Mouse (Mus musculus): ENCODE data around the gene Kat6b. TPM values are rescaled to one million over a fixed set of nuclear protein-coding genes. Genes with fewer than 3 reads are reported as not detected.
"Not testable (repeated sequence)": the region's sequence is repeated elsewhere in the genome, so short reads cannot be mapped to it uniquely, and the experiment has no call there.

The Kat6b gene
- polyA plus RNA-seq, 1 experiment from 2014 or later = 12.5 TPM

DNA sequence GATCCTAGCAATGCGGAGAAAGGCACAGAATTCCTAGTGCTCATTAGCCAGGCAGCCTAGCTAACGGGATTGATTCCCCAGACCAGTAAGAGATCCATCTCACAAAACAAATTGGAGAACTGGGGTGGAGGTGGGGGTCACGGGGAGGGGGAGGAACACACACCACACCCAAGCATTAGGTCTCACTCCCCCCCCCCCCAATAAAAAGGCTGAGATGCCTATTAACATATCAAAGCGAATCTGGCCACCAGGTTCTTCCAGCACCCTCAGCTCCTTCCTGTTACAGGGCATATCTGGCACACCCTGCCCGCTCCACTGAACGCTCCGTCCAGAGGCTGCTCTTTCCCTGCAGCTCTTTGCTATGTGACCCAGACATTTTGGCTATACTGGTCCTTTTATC lies 22.5 kb upstream of the Kat6b start:
- ATAC-seq (ENCODE audit: insufficient read depth, low FRiP score, low read depth) = no peak
- H3K4me2 ChIP-seq = no peak overlapping the region
- no peak overlapping the region for H3K27ac ChIP-seq
- no peak overlapping the region for H3K9ac ChIP-seq
- H3K27me3 ChIP-seq (replicated peaks) = no peaks in the 10 kb centered on the region
- H3K4me1 ChIP-seq = no peaks in the 10 kb centered on the region
- 79% methylated on average over 7 of the region's 7 CpGs for WGBS
- H3K4me3 ChIP-seq (replicated peaks) = no peak overlapping the region
- no peaks in the 10 kb centered on the region for H3K36me3 ChIP-seq
- no peaks in the 10 kb centered on the region for H3K9me3 ChIP-seq

- H3K27me3 ChIP-seq (replicated peaks) = no peaks in the 10 kb centered on the region
- no peak overlapping the region for H3K27ac ChIP-seq
- ATAC-seq (ENCODE audit: insufficient read depth, low FRiP score, low read depth) = no peak
- H3K9ac ChIP-seq = no peak overlapping the region
- H3K9me3 ChIP-seq = no peaks in the 10 kb centered on the region
- H3K4me1 ChIP-seq = no peaks in the 10 kb centered on the region
- WGBS = 79% methylated on average over 4 of the region's 4 CpGs
- no peak overlapping the region for H3K4me2 ChIP-seq
- H3K4me3 ChIP-seq (replicated peaks) = no peak overlapping the region
- no peaks in the 10 kb centered on the region for H3K36me3 ChIP-seq
Measured at GRCm38 (mm10) chr14:21459163-21459562, 22.1 kb upstream of the Kat6b start.

GRCm38 (mm10) chr14:21462398-21462797 lies 18.8 kb upstream of the Kat6b start:
- no peak overlapping the region for H3K9ac ChIP-seq
- no peaks in the 10 kb centered on the region for H3K27me3 ChIP-seq (replicated peaks)
- no peaks in the 10 kb centered on the region for H3K4me1 ChIP-seq
- no peak overlapping the region for H3K4me3 ChIP-seq (replicated peaks)
- H3K36me3 ChIP-seq = no peaks in the 10 kb centered on the region
- 85% methylated on average over 3 of the region's 3 CpGs for WGBS
- no peak overlapping the region for H3K27ac ChIP-seq
- H3K4me2 ChIP-seq = no peak overlapping the region
- no peaks in the 10 kb centered on the region for H3K9me3 ChIP-seq
- no peak for ATAC-seq (ENCODE audit: insufficient read depth, low FRiP score, low read depth)

- Histone ChIP-seq H3K9me3 (no peaks in the 10 kb centered on the region), H3K4me1 (no peaks in the 10 kb centered on the region), H3K9ac (no peak overlapping the region), H3K4me3 (replicated peaks) (no peak overlapping the region), H3K27me3 (replicated peaks) (no peaks in the 10 kb centered on the region), H3K36me3 (no peaks in the 10 kb centered on the region), H3K4me2 (no peak overlapping the region), H3K27ac (no peak overlapping the region)
- WGBS = 74% methylated on average over 9 of the region's 9 CpGs
- ATAC-seq (ENCODE audit: insufficient read depth, low FRiP score, low read depth) = no peak
Measured at GRCm38 (mm10) chr14:21463117-21463712, 18.0 kb upstream of the Kat6b start.

DNA sequence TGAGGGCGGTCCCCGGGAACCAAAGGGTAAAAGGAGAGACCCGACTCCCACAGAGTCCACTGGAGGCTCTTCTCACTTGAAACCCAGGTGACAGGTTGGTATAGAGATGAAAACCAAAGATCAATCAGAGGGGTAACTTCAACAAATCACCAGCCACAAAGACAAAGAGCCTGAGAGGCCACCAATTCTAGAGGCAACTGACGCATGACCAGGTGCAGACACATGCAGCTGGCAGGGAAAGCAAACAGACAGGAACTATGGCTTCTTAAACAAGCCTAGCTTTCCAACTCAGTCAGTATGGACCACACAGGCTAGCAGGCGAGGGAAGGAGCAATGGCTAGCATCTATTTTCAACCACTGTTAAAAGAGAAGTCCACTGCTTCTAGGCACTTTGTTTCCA lies 10.8 kb upstream of the Kat6b start:
- Histone ChIP-seq H3K9me3 (no peaks in the 10 kb centered on the region), H3K27ac (no peak overlapping the region), H3K27me3 (replicated peaks) (no peaks in the 10 kb centered on the region), H3K36me3 (no peaks in the 10 kb centered on the region), H3K4me2 (no peak overlapping the region), H3K9ac (no peak overlapping the region), H3K4me1 (no peaks in the 10 kb centered on the region), H3K4me3 (replicated peaks) (no peak overlapping the region)
- 79% methylated on average over 5 of the region's 5 CpGs for WGBS
- no peak for ATAC-seq (ENCODE audit: insufficient read depth, low FRiP score, low read depth)

DNA sequence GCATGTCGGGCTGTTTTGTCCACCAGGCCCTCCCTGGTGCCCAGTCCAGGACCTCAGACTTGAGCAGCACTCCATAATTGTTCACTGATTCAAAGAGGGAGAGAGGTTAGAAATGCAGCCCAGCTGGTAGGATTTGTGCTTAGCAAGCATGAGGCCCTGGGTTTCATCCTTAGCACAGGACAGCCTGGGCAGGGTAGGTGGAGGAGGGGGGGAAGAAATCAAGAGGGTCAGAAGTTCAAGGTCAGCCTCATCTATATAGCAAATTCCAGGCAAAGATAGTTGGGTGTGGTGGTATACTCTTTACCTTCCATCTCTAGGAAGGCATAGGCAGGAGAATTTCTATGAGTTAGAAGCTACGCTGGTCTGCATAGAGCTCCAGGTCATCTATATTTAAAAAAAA lies 9.3 kb upstream of the Kat6b start:
- 91% methylated on average over 2 of the region's 2 CpGs for WGBS
- no peak overlapping the region for H3K4me2 ChIP-seq

GRCm38 (mm10) chr14:21474593-21475132 lies 6.6 kb upstream of the Kat6b start:
- 88% methylated on average over 4 of the region's 4 CpGs for WGBS

More for the DNA sequence above, 9.3 kb upstream of the Kat6b start:
- Histone ChIP-seq H3K27me3 (replicated peaks) (no peaks in the 10 kb centered on the region), H3K9ac (no peak overlapping the region), H3K4me3 (replicated peaks) (no peak overlapping the region), H3K9me3 (no peaks in the 10 kb centered on the region), H3K4me1 (no peaks in the 10 kb centered on the region), H3K27ac (no peak overlapping the region), H3K36me3 (no peaks in the 10 kb centered on the region)
- no peak for ATAC-seq (ENCODE audit: insufficient read depth, low FRiP score, low read depth)

DNA sequence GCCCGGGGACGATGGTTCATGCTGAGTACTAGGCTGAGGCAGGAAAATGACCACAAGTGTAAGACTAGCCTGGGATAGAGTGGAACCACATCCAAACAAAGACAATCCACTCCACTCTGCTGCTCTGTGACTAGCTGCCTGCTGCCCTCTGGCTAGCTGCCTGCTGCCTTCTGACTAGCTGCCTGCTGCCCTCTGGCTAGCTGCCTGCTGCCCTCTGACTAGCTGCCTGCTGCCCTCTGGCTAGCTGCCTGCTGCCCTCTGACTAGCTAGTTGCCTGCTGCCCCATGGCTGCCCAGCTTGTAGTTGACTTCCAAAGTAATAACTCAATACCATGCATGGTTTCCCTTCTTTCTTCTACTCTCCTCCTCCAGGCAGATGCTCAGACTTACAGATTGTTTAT lies 4.1 kb upstream of the Kat6b start:
- WGBS = 80% methylated on average over 2 of the region's 2 CpGs
- Histone ChIP-seq H3K4me2 (no peak overlapping the region), H3K27me3 (replicated peaks) (no peaks in the 10 kb centered on the region), H3K4me3 (replicated peaks) (no peak overlapping the region), H3K36me3 (no peaks in the 10 kb centered on the region), H3K9ac (no peak overlapping the region), H3K27ac (no peak overlapping the region), H3K9me3 (no peaks in the 10 kb centered on the region), H3K4me1 (no peaks in the 10 kb centered on the region)
- ATAC-seq (ENCODE audit: insufficient read depth, low FRiP score, low read depth) = no peak

More at GRCm38 (mm10) chr14:21474593-21475132, 6.6 kb upstream of the Kat6b start:
- not testable (repeated sequence) for H3K9me3 ChIP-seq; H3K36me3 ChIP-seq; ATAC-seq (ENCODE audit: insufficient read depth, low FRiP score, low read depth); H3K27ac ChIP-seq; H3K9ac ChIP-seq; H3K4me2 ChIP-seq; H3K4me1 ChIP-seq; H3K4me3 ChIP-seq (replicated peaks); H3K27me3 ChIP-seq (replicated peaks)

GRCm38 (mm10) chr14:21479566-21479965 lies 1.7 kb upstream of the Kat6b start:
- H3K36me3 ChIP-seq = no peaks in the 10 kb centered on the region
- no peak overlapping the region for H3K9ac ChIP-seq
- H3K27ac ChIP-seq = no peak overlapping the region
- H3K4me3 ChIP-seq (replicated peaks) = no peak overlapping the region
- 90% methylated on average over 8 of the region's 8 CpGs for WGBS
- no peaks in the 10 kb centered on the region for H3K4me1 ChIP-seq
- no peaks in the 10 kb centered on the region for H3K27me3 ChIP-seq (replicated peaks)
- no peak for ATAC-seq (ENCODE audit: insufficient read depth, low FRiP score, low read depth)
- no peaks in the 10 kb centered on the region for H3K9me3 ChIP-seq
- H3K4me2 ChIP-seq = no peak overlapping the region

- H3K4me3 ChIP-seq (replicated peaks) = no peak overlapping the region
- 87% methylated on average over 5 of the region's 5 CpGs for WGBS
- no peaks in the 10 kb centered on the region for H3K4me1 ChIP-seq
- no peaks in the 10 kb centered on the region for H3K36me3 ChIP-seq
- no peak for ATAC-seq (ENCODE audit: insufficient read depth, low FRiP score, low read depth)
- no peak overlapping the region for H3K27ac ChIP-seq
- no peak overlapping the region for H3K4me2 ChIP-seq
- no peaks in the 10 kb centered on the region for H3K27me3 ChIP-seq (replicated peaks)
- no peak overlapping the region for H3K9ac ChIP-seq
- H3K9me3 ChIP-seq = no peaks in the 10 kb centered on the region
Measured at GRCm38 (mm10) chr14:21480191-21480590, 1.0 kb upstream of the Kat6b start.

DNA sequence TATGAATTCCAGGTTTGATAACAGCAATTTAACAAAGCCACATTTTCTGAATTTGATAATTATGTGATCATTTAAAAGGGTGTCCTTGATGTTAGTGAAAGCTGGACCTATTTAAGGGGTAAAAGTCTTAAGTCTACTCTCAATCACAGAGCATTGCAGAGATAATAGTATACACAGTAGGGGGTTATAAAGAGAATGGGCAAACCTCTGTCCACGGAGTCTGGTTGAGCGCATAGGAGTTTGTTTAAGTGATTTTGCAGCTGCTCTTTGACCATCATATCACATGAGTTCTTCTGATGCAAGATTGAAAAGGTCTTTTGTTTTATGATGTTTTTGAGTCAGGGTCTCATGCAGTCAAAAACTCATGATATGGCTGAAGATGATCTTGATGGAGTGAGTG lies 3.0 kb downstream of the Kat6b start:
- Histone ChIP-seq H3K4me3 (replicated peaks) (no peak overlapping the region), H3K27ac (no peak overlapping the region), H3K4me2 (no peak overlapping the region), H3K4me1 (no peaks in the 10 kb centered on the region), H3K36me3 (no peaks in the 10 kb centered on the region), H3K9ac (no peak overlapping the region), H3K9me3 (no peaks in the 10 kb centered on the region), H3K27me3 (replicated peaks) (no peaks in the 10 kb centered on the region)
- no peak for ATAC-seq (ENCODE audit: insufficient read depth, low FRiP score, low read depth)
- WGBS = 86% methylated on average over 2 of the region's 2 CpGs

DNA sequence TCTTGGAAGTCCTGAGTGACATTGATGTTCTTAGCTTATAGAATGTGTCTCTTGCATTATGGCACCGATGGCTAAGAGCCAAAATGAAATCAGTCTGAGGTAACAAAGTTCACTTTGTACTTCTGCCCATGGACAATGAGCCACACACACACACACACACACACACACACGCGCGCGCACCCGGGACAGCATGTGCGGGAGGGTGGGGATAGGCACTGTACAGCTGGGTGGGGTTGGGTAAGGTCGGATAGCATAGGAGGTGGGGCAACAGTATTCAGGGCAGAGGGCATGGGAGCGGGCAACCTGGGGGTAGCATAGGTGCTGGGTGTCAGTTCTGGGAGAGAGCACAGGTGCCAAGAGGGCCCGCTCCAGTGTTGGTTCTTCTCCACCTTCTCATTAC lies 3.5 kb downstream of the Kat6b start:
- Histone ChIP-seq H3K4me3 (replicated peaks) (no peak overlapping the region), H3K4me2 (no peak overlapping the region), H3K4me1 (no peaks in the 10 kb centered on the region), H3K27ac (no peak overlapping the region), H3K9ac (no peak overlapping the region), H3K9me3 (no peaks in the 10 kb centered on the region), H3K27me3 (replicated peaks) (no peaks in the 10 kb centered on the region), H3K36me3 (no peaks in the 10 kb centered on the region)
- no peak; the same call in 1 of the 2 replicates for ATAC-seq (ENCODE audit: insufficient read depth, low FRiP score, low read depth)
- 86% methylated on average over 10 of the region's 10 CpGs for WGBS
